Mouse (Mus musculus): Measurements from ENCODE around the gene Dyrk3. TPM values are rescaled to one million over a fixed set of nuclear protein-coding genes. Genes with fewer than 3 reads are reported as not detected.
A peak's percentile ranks its signal among the peaks of the same experiment; 100 is the strongest.

Gene Dyrk3
- total RNA-seq, 2 experiments from 2014 or later, result 14.9 to 16.7 TPM

- DNase-seq (ENCODE audit: low spot score in 2 of 2), result peak; percentile 67 to 85
These were observed 21.6 kb downstream of the Dyrk3 start for GRCm38 (mm10) chr1:131116430-131117011.

- DNase-seq (ENCODE audit: low spot score in 2 of 2), result peak; percentile 74 to 81
These were observed 22.2 kb downstream of the Dyrk3 start for GRCm38 (mm10) chr1:131115932-131116331.

GRCm38 (mm10) chr1:131112576-131112975 is 25.6 kb downstream of the Dyrk3 start:
- no peak for DNase-seq (ENCODE audit: low spot score in 2 of 2)

GRCm38 (mm10) chr1:131110525-131111106 is 27.5 kb downstream of the Dyrk3 start:
- DNase-seq (ENCODE audit: low spot score in 2 of 2), result no peak

GRCm38 (mm10) chr1:131107575-131108308 is 30.4 kb downstream of the Dyrk3 start:
- no peak for DNase-seq (ENCODE audit: low spot score in 2 of 2)

GRCm38 (mm10) chr1:131103776-131104424 is 34.2 kb downstream of the Dyrk3 start:
- DNase-seq (ENCODE audit: low spot score in 2 of 2), result no peak

DNA sequence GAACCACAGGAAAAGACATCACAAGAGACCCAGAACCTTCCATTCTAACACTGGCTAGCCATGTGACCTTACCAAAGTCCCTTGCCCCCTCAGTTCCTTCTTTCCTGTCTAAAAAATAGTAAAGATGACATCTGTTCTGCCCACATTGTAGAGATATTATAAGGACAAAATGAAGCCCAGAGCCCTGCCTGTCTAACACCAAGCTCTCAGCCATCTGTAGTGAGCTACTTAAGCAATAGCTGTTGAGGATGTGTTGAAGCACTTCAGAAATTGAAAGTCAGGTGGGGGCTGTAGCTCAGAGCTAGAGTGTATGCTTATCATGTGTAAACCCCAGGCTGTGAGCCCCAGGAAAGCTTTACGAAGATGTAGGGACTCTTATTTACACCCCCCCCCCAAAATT is 37.3 kb downstream of the Dyrk3 start:
- no peak for DNase-seq (ENCODE audit: low spot score in 2 of 2)

DNA sequence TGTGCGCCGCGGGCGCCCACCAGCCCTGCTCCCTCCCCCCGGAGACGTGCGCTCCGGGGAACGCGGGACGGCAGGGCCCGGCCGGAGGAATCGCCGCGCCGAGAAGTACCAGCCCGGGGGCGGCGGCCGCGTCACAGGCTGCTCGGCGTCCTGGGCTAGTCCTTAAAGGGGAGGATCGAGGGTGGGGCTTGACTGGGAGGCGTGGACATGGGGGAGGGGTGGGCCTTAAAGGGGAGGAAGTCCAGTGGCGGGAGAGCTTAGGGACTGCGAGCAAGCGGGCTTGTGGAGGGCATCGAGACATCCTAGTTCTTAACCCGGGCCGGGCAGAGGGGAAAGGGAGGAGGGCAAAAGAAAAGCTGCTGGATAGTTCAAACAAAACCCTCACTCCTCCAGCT is 40.4 kb downstream of the Dyrk3 start, which contains the start of gene Mapkapk2:
TSS of gene Mapkapk2 (minus strand) at position 127 of the 395 bp plus-strand sequence.
- DNase-seq (ENCODE audit: low spot score in 2 of 2), result peak; percentile 91 to 93

DNA sequence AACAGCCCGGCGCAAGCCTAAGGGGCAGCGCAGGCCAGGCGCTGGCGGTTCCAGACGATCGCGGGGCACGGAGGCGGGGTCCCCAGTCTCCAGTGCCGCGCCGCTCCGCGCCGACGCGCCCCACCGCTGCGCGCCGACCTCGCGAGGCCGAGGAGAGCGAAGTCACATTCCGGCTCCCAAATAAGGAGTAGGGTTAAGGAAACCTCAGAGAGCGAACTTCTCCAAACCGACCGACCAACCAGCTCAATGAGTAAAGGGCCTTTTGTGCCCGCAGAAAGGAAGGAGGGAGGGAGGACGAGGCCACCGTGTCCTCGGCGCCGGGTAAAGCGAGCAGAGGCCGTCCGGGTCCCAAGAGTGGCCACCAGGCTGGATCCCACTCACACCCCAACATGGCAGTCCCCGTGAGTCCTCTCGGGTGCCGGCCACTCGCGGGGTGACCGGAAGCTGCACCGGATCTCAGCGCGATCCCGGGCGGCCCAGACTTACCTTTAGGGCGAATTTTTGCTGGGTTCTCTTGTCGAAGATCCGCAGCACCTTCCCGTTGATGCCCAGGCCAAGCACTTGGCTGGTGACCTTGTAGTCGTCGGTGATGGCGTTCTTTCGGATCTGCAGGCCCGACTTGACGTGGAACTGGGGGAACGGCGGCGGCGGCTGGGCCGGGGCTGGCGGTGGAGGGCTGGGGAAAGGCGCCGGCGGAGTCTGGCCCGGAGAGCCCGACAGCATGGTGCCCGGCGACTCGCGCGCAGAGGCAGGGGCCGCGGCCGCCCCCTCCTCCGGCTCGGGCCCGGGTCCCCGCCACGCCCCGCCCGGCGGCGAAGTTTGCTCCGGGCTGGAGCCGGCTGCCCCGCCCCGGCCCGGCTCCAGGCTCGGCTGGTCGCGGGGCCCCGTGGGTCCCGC is 41.1 kb downstream of the Dyrk3 start:
- DNase-seq (ENCODE audit: low spot score in 2 of 2), result peak; percentile 25 to 45

GRCm38 (mm10) chr1:131096132-131096695 is 41.9 kb downstream of the Dyrk3 start:
- DNase-seq (ENCODE audit: low spot score in 2 of 2), result no peak

DNA sequence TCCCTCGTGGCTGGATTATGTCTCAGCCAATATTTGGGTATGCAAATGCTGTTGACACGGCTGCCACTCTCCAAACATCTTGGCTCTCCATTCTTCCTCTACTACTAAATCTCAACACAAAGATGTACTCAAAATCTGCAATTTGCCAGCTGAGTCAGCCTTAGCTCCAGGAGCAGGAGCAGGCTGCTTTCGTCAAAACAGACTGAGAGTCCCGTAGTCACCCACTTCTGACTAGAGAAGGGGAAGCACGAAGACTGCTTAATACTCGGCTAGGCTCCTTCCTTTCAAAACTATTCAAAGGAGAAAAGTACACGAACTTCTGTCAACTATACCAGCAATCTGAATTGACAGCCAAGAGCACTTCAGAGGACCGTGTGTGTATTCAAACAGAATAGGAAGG is 42.6 kb downstream of the Dyrk3 start:
- peak in 1 of 2 experiments; percentile 18 for DNase-seq (ENCODE audit: low spot score in 2 of 2)

- no peak for DNase-seq (ENCODE audit: low spot score in 2 of 2)
These were observed 44.3 kb downstream of the Dyrk3 start for GRCm38 (mm10) chr1:131093889-131094288.

GRCm38 (mm10) chr1:131092846-131093245 is 45.3 kb downstream of the Dyrk3 start:
- DNase-seq (ENCODE audit: low spot score in 2 of 2), result no peak

DNA sequence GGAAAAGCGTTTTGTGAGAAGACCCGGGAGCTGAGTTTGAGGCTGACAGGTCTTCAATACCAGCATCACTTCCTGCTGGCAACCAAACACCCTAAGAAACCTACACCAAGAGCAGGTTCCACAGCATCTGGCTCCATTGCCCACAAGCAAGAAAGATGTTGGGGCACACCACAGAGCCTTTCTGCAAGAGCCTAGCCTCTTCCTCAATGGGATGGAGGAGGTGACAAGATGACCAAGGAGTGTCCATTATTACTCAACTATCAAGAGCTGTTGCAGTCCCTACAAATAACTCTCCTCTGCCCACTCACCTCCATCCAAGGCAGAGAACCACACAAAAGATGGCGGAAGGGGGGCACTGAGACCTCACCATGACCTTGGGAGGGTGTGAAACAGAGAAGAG is 46.0 kb downstream of the Dyrk3 start:
- DNase-seq (ENCODE audit: low spot score in 2 of 2), result no peak

GRCm38 (mm10) chr1:131091481-131091880 is 46.7 kb downstream of the Dyrk3 start:
- DNase-seq (ENCODE audit: low spot score in 2 of 2), result no peak

DNA sequence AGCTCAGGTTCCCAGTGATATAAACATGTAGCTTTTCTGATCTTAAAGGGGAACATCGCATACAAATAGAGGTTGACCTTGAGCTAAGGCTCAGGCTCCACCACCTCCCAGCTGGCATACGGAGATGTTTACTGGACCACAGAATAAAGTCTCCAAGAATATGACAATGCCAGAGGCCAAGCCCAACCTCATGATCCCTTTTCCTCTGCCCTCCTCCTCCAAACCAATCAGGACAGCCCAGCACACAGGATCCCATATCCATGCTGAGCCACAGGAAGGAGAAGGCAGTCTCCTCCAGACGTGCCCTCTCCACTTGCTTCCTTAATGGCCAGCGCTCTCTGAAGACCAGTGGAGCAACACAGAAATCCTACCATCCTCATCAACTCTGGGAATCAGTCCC is 47.3 kb downstream of the Dyrk3 start:
- no peak for DNase-seq (ENCODE audit: low spot score in 2 of 2)

DNA sequence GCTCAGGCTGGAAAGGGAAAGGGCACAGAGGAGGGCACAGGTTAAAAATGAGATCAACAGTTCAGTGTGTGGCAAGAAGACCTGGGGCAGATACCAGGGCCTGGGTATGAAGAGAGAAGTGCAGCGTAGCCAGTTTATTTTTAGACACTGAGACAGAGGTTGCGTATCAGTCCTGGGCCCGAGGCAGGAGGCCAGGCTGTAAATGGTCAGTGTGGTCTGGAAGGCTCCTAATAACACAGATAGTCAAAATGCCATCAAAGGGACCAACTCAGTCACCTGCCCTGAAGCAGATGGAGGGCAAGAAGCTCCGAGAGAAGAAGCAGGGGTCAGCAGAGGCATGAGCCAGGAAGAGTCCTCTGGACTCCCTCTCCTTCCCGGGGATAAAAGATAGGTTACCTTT is 47.9 kb downstream of the Dyrk3 start:
- DNase-seq (ENCODE audit: low spot score in 2 of 2), result no peak

DNA sequence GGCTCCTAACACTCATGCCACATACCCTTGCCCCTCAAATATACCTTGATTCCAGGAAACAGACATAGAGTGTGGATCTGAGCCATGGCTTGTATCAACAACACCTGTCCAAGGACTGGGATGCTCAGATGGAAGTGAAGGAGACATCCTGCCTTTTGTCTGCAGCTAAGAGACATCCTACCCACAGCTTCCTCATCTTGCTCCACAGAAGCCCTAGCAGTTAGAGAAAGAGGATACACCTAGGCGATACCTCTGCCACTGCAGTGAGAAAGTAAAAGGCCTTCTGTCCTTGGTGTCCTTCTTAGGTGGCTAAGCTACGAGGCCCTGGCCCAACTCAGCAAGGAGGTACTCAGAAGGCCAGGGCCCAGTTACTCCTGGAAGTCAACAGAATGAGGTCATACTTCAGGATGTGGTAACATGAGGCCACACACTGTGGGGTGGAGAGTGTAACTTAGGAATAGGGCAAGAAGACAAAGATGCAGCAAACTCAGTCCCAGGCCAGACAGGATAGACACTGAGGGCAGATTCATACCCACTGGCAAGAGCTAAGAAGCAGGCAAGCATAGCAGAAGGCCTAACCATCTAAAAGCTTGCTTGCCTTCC is 48.5 kb downstream of the Dyrk3 start:
- no peak for DNase-seq (ENCODE audit: low spot score in 2 of 2)

DNA sequence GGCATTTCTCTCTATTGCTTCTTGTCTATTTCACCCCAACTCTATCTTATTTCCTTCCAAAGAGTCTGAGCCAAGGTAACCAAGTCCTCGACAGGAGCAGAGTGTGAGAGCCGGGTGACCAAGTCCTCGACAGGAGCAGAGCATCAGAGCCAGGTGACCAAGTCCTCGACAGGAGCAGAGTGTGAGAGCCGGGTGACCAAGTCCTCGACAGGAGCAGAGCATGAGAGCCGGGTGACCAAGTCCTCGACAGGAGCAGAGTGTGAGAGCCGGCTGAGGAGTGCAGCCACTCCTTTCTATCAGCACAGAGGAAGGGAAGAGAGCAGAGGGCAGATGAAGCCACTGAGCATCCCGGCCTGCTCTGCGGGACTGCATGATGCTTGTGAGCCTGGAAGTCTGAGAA is 49.6 kb downstream of the Dyrk3 start:
- DNase-seq (ENCODE audit: low spot score in 2 of 2), result no peak

- no peak for DNase-seq (ENCODE audit: low spot score in 2 of 2)
These were observed 51.2 kb downstream of the Dyrk3 start for GRCm38 (mm10) chr1:131086907-131087306.
